Mouse (Mus musculus) heart, embryonic 15.5 days (tissue): ENCODE measurements around the gene Ncaph. TPM values are rescaled to one million over a fixed set of nuclear protein-coding genes. Genes with fewer than 3 reads are reported as not detected.
"Not testable (repeated sequence)": the region's sequence is repeated elsewhere in the genome, so short reads cannot be mapped to it uniquely, and the experiment has no call there.

ENCODE experiments used
- ATAC-seq: fragments of 200-750 bp; cut with Nextera tagmentation; replicated peaks from 2 replicates; pipeline ENCODE4 v1.8.0; 2017; ENCODE audit warnings: low read depth, moderate TSS enrichment; ENCODE audit not compliant: insufficient number of reproducible peaks, insufficient read depth, low FRiP score
- H3K27ac ChIP-seq: fragments of 300-500 bp; sonication (generic); 2 replicates; pipeline ENCODE4 v1.5.1; 2015; ENCODE audit warnings: mild to moderate bottlenecking, inconsistent platforms
- H3K27me3 ChIP-seq: fragments of 300-500 bp; sonication (generic); 2 replicates; pipeline ENCODE4 v1.6.1; 2015; ENCODE audit warnings: inconsistent platforms
- H3K36me3 ChIP-seq: fragments of 300-500 bp; sonication (generic); 2 replicates; pipeline ENCODE4 v1.6.1; 2015; ENCODE audit warnings: mild to moderate bottlenecking, inconsistent platforms
- H3K4me1 ChIP-seq: fragments of 300-500 bp; sonication (generic); replicated peaks from 2 replicates; pipeline ENCODE4 v1.6.1; 2015; ENCODE audit warnings: inconsistent platforms
- H3K4me2 ChIP-seq: fragments of 300-500 bp; sonication (generic); 2 replicates; pipeline ENCODE4 v1.6.1; 2015; ENCODE audit warnings: inconsistent platforms, mild to moderate bottlenecking, moderate library complexity
- H3K4me3 ChIP-seq: fragments of 300-500 bp; sonication (generic); 2 replicates; pipeline ENCODE4 v1.5.1; 2015; ENCODE audit warnings: mild to moderate bottlenecking, inconsistent platforms
- H3K9ac ChIP-seq: fragments of 300-500 bp; sonication (generic); 2 replicates; pipeline ENCODE4 v1.6.1; 2015; ENCODE audit warnings: mild to moderate bottlenecking, inconsistent platforms
- H3K9me3 ChIP-seq: fragments of 300-500 bp; sonication (generic); replicated peaks from 2 replicates; pipeline ENCODE4 v1.6.1; 2016; ENCODE audit warnings: inconsistent platforms
- WGBS: fragments of 180-500 bp; shearing (Covaris S2); methylation state at CpG from one replicate; pipeline ENCODE4 v1.1.7; 2015; ENCODE audit warnings: mixed read lengths; 5-methylcytosine and 5-hydroxymethylcytosine counted together
- polyA plus RNA-seq: library from polyadenylated mRNA; unstranded; fragments of >200 nt; fragmentation: Nextera tagmentation; extraction: Ambion mirVana; gene quantifications from 2 replicates; pipeline ENCODE4 v1.2.1, GENCODE M21; 2015

Ncaph gene
- polyA plus RNA-seq = 43.9 and 51.1 TPM in 2 replicates

DNA sequence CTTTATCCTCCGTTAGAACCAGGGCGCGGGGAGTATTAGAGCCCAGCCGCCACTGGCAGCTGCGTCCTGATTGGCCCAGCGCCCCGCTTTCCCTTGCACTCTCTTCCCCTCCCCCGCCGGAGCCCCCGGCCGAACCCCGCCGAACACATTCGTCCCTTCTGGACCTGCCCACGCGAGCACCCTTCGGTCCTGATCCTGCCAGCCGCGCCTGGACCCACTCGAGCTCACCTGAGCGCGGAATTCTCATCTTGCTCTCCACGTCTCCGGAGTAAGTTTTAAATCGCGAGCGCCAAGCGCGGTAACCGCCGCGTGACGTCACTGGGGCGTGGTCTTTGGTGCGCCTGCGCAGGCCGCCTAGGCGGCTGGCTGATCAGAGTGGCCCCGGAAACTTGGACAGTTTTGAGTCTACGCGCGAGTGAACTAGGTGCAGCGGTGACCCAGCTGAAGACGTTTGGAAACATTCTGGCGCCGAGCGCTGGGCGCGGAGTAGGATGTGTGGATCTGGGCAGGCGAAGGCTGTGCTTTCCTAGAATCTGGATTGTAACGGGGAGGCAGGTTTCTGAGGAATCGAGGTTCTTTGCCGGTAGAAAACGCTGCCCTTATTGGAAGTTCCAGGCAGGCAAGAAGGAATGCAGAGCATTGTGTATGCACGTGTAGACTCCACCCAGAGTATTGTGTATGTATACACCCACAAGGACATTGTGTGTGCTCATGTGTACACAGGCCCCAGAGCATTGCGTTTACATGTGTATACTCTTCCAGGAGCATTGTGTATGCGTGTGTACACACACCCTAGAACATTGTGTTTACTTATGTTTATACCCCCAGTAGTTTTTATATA is at the start of gene Ncaph:
Gene Ncaph, minus strand, starts transcription at position 334 of the 841 bp plus-strand sequence.
- H3K9me3 ChIP-seq = no peaks in the 10 kb centered on the region
- H3K27me3 ChIP-seq = no peaks in the 10 kb centered on the region
- peak within 1 kb of the TSS; percentile 81 for H3K9ac ChIP-seq
- 2% methylated on average over 57 of the region's 57 CpGs for WGBS
- peak; percentile 87 for ATAC-seq
- no peaks in the 10 kb centered on the region for H3K36me3 ChIP-seq
- peaks cover 43% of the 10 kb centered on the region for H3K4me1 ChIP-seq
- H3K4me3 ChIP-seq = peak within 1 kb of the TSS; percentile 72
- H3K27ac ChIP-seq = peak within 1 kb of the TSS; percentile 94
- peak within 1 kb of the TSS; percentile 78 for H3K4me2 ChIP-seq

DNA sequence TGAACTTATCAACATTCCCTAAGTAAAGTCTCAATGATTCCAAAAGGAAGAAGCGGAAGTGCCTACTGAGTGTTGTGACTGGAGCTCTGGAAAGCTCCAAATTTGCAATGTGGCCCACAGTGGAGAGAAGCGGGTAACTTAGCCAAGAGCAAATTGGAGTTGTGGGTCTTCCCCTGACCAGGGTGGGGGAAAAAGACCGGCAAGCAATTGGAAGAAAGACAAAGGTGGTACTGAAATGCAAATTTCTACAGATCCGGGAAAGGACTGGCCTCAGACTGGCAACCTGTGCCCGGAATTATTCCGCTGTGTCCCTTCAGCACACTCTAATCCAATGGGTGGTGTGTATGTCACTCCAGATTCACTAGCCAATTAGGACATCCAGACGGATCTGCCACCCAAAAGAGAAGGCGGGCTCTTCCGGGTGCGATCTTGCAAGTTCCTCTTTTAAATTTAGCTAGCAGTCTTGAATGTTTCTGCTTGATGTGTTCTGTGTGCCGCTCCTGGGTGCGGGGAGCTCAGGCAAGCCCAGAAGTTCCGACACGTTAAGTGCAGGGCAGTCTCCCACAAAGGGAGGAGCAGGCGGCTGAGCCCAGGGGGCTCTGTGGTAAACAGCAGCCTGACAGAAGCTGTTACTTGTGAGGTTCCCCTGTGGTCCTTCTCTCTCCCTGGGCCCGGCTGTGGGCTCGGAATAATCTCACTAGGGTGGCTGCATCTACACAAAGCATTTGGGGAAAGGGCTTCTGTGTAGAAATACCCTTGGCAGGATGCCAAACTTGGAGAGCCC is 49.0 kb upstream of the Ncaph start:
- Histone ChIP-seq H3K9ac (peak overlapping the region; percentile 57), H3K4me3 (peak overlapping the region; percentile 54), H3K36me3 (no peaks in the 10 kb centered on the region), H3K4me2 (peak overlapping the region; percentile 65), H3K27me3 (0 out of 2 replicates have a peak, but pooled peaks cover 4% of the 10 kb centered on the region), H3K4me1 (0 out of 2 replicates have a peak, but pooled peaks cover 4% of the 10 kb centered on the region), H3K9me3 (no peaks in the 10 kb centered on the region), H3K27ac (peak overlapping the region; percentile 65)
- 3% methylated on average over 17 of the region's 17 CpGs for WGBS
- ATAC-seq = peak; percentile 99

DNA sequence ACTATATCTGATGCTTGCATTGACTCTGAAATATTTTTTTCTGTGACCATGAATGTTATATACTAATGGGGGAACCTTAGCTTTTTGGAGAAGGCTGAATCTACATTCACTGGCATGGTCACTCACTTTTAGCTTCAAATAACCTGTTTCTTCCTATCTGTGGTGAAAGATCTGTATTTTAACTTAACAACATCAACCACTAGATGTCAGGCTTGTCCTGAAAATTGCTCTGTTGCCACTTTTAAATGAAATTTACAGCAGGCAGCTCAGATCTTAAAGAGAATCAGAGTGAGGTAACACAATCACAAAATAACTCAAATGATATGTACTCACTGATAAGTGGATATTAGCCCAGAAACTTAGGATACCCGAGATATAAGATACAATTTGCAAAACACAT is 32.5 kb upstream of the Ncaph start:
- H3K27me3 ChIP-seq = peaks cover 18% of the 10 kb centered on the region; the same call in 1 of the 2 replicates
- not testable (repeated sequence) for H3K27ac ChIP-seq, ATAC-seq, H3K4me3 ChIP-seq, H3K9me3 ChIP-seq, H3K9ac ChIP-seq, H3K4me1 ChIP-seq, H3K4me2 ChIP-seq, H3K36me3 ChIP-seq
- 3% methylated on average over 1 of the region's 1 CpGs for WGBS

- no peaks in the 10 kb centered on the region for H3K9me3 ChIP-seq
- no peaks in the 10 kb centered on the region for H3K36me3 ChIP-seq
- H3K27ac ChIP-seq = no peak overlapping the region
- peaks cover 18% of the 10 kb centered on the region; the same call in 1 of the 2 replicates for H3K27me3 ChIP-seq
- ATAC-seq = no peak
- no peak overlapping the region for H3K9ac ChIP-seq
- WGBS = 49% methylated on average over 4 of the region's 4 CpGs
- no peaks in the 10 kb centered on the region for H3K4me1 ChIP-seq
- no peak overlapping the region for H3K4me3 ChIP-seq
- no peak overlapping the region for H3K4me2 ChIP-seq
Observed at GRCm38 (mm10) chr2:127165675-127166074, 31.9 kb upstream of the Ncaph start.

DNA sequence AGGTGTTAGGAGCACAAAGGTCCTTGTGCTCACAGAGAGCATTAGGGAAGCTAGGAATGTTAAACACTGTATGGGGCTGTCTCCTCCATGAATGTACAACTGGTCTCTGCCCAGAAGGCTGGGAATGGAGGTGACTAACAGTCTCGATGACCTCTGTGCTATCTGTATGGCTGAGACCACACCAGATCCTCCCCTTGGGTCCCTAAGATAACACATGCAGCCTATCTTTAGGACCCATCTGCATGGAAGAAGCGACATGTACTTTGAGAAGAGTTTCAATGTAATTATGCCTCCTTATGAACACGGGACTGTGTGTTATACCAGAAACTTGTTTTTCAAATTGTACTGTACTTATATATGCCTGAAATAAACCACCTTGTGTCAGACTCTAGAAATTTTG is 11.9 kb upstream of the Ncaph start:
- Histone ChIP-seq H3K36me3 (0 out of 2 replicates have a peak, but pooled peaks cover 5% of the 10 kb centered on the region), H3K27me3 (no peaks in the 10 kb centered on the region), H3K4me1 (peaks cover 18% of the 10 kb centered on the region), H3K27ac (no peak overlapping the region), H3K4me3 (no peak overlapping the region), H3K9ac (no peak overlapping the region), H3K4me2 (no peak overlapping the region), H3K9me3 (no peaks in the 10 kb centered on the region; the same call in 1 of the 2 replicates)
- no peak for ATAC-seq
- WGBS = 64% methylated on average over 3 of the region's 3 CpGs

DNA sequence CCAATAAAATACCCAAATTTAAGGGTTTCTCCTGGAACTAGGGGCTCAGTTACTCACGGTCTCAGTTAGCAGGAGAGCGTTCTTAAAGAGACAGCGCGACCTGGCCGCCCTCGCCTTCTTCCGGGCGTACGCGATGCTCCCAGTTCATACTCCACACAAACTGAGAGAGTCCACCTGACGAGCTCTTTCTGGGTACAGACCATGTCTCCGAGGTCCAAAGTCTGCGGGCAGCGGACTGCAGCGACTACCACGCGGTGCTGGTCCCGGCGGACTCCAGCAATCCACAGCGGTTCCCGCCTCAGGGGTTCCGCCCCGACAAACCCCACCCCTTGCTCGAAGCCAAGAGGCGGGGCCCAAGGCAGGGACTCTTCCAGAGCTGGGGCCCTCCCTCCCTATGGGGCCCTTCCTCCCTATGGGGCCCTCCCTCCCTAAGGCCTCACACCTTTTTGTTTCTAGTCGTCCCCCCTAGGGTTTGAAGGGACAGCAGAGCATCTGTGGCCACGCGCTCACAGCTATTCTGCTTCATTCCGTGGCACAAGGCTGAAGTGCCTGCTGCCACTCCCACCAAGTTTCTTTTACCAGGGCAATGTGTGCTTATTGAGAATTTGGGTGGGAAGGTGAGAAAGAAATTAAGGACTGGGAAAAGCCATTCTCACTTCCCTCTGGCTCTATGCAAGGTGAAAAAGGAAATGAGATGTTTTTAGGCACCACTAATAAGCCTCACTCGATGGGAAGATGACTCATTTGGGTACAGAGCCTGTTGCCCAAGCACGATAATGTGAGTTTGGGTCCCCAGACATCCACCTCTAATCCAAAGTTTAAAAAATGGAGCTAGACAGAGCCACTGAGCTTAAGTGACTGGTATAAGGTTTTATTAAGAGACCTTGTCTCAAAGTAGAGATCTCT is 9.7 kb upstream of the Ncaph start, which contains the start of gene Itpripl1:
Gene Itpripl1, minus strand, starts transcription at position 285 of the 906 bp plus-strand sequence.
- Histone ChIP-seq H3K4me1 (peaks cover 18% of the 10 kb centered on the region), H3K4me2 (peak within 1 kb of the TSS; percentile 90), H3K4me3 (peak within 1 kb of the TSS; percentile 76), H3K27me3 (no peaks in the 10 kb centered on the region), H3K36me3 (peaks cover 10% of the 10 kb centered on the region; the same call in 1 of the 2 replicates), H3K9ac (peak within 1 kb of the TSS; percentile 76), H3K27ac (0 out of 2 replicates have a peak within 1 kb of the TSS, but pooled peaks have one; percentile 28), H3K9me3 (no peaks in the 10 kb centered on the region)
- 2% methylated on average over 31 of the region's 31 CpGs for WGBS
- peak; percentile 90 for ATAC-seq

DNA sequence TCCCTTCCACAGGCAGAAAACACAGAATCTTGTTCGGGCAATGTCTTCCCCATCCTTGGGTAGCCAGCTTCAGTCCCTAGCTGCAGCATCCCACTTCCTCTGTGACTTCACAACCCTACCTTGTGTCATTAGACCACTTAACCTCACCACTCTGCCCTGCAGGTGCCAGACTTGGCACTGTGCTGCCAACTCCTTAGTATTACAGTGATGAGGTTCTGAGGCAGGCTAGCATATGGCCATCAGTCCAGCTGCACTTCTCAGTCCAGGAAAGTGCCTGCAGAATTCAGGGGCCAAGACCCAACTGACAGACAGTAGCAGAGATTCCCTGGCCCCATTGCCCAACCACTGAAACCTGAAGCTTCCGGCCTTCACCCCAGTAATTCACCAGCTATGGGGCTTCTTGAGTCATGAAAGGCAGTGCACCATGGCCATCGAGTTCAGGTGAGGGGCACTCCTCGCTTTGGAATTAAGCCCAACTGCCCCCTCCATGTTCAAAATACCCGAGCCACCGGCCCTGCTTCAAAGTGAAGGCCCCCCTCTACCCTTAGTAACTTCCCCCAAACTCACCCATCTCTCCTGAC is 8.9 kb upstream of the Ncaph start:
- no peaks in the 10 kb centered on the region for H3K27me3 ChIP-seq
- peak overlapping the region; percentile 76 for H3K4me3 ChIP-seq
- peak overlapping the region; percentile 76 for H3K9ac ChIP-seq
- 0 out of 2 replicates have a peak overlapping the region, but pooled peaks have one; percentile 28 for H3K27ac ChIP-seq
- WGBS = 17% methylated on average over 6 of the region's 6 CpGs
- H3K9me3 ChIP-seq = no peaks in the 10 kb centered on the region
- ATAC-seq = 0 out of 2 replicates have a peak, but pooled peaks have one; percentile 3
- peaks cover 21% of the 10 kb centered on the region for H3K4me1 ChIP-seq
- H3K4me2 ChIP-seq = peak overlapping the region; percentile 90
- peaks cover 10% of the 10 kb centered on the region; the same call in 1 of the 2 replicates for H3K36me3 ChIP-seq

GRCm38 (mm10) chr2:127142031-127142430 is 8.3 kb upstream of the Ncaph start:
- no peaks in the 10 kb centered on the region for H3K27me3 ChIP-seq
- no peak for ATAC-seq
- H3K36me3 ChIP-seq = peaks cover 10% of the 10 kb centered on the region; the same call in 1 of the 2 replicates
- peak overlapping the region; percentile 76 for H3K4me3 ChIP-seq
- no peaks in the 10 kb centered on the region for H3K9me3 ChIP-seq
- 73% methylated on average over 10 of the region's 10 CpGs for WGBS
- no peak overlapping the region for H3K9ac ChIP-seq
- H3K4me2 ChIP-seq = peak overlapping the region; percentile 90
- peaks cover 25% of the 10 kb centered on the region for H3K4me1 ChIP-seq
- no peak overlapping the region for H3K27ac ChIP-seq

- peaks cover 10% of the 10 kb centered on the region; the same call in 1 of the 2 replicates for H3K36me3 ChIP-seq
- H3K9ac ChIP-seq = no peak overlapping the region
- no peak overlapping the region for H3K27ac ChIP-seq
- WGBS = 93% methylated on average over 7 of the region's 7 CpGs
- H3K9me3 ChIP-seq = no peaks in the 10 kb centered on the region
- H3K27me3 ChIP-seq = no peaks in the 10 kb centered on the region
- ATAC-seq = no peak
- no peak overlapping the region for H3K4me2 ChIP-seq
- H3K4me1 ChIP-seq = peaks cover 33% of the 10 kb centered on the region
- H3K4me3 ChIP-seq = no peak overlapping the region
Observed at GRCm38 (mm10) chr2:127140011-127140410, 6.3 kb upstream of the Ncaph start.

- H3K36me3 ChIP-seq = peaks cover 10% of the 10 kb centered on the region; the same call in 1 of the 2 replicates
- H3K4me3 ChIP-seq = no peak overlapping the region
- 93% methylated on average over 1 of the region's 1 CpGs for WGBS
- no peak for ATAC-seq
- peaks cover 35% of the 10 kb centered on the region for H3K4me1 ChIP-seq
- H3K9me3 ChIP-seq = no peaks in the 10 kb centered on the region
- H3K27ac ChIP-seq = no peak overlapping the region
- H3K4me2 ChIP-seq = no peak overlapping the region
- no peaks in the 10 kb centered on the region for H3K27me3 ChIP-seq
- H3K9ac ChIP-seq = no peak overlapping the region
Observed at GRCm38 (mm10) chr2:127139605-127140004, 5.9 kb upstream of the Ncaph start.
